ENCODE assay signal across 13 mouse cellular contexts in genomic region chr16:87001579-87001978, GRCm38 (mm10).
DNase-seq lines count a peak whose midpoint lies in the region.
"Had no signal": no experiment of that assay in that cellular context is flagged by ENCODE, and none has a peak within 500 bp of the region (broad histone marks: within the 10 kb centered on the region; RNA-seq: fewer than 3 reads in every experiment).

No protein-coding gene starts in this region.

- no peaks in the 10 kb centered on the region for H3K9me3 ChIP-seq in limb, embryonic 10.5 days (replicated peaks)
- H3K9me3 ChIP-seq: heart, embryonic 15.5 days had no signal

- no peak overlapping the region for H3K4me3 ChIP-seq in limb, embryonic 10.5 days
- H3K4me3 ChIP-seq: heart, embryonic 15.5 days had no signal

- peak; percentile 36 to 61 for DNase-seq in cerebellum, postnatal 10 days
- DNase-seq in cerebellum, adult 11 months: no peak
- DNase-seq in lung, postnatal 10 days: peak; percentile 4
- DNase-seq in lung, postnatal 36 days: no peak
- no peak for DNase-seq in limb, embryonic 10.5 days (ENCODE audit: low spot score)
- DNase-seq in retina, postnatal 1 day: peak; percentile 19
- no peak for DNase-seq in right cerebral cortex, postnatal 14 days
- DNase-seq in heart, adult 18-20 months: no peak
- DNase-seq: cerebellum, adult 9-10 months; kidney, adult 11 months; lung, adult 18-20 months; spleen, adult 18-20 months had no signal

- H3K27me3 ChIP-seq in limb, embryonic 10.5 days (ENCODE audit: low read depth, poor library complexity, severe bottlenecking): no peaks in the 10 kb centered on the region
- H3K27me3 ChIP-seq: heart, embryonic 15.5 days had no signal

- H3K4me1 ChIP-seq in limb, embryonic 10.5 days: peaks cover 12% of the 10 kb centered on the region
- H3K4me1 ChIP-seq: heart, embryonic 15.5 days had no signal

- H3K27ac ChIP-seq in limb, embryonic 10.5 days: peak overlapping the region; percentile 25; the same call in 1 of the 2 replicates
- H3K27ac ChIP-seq: heart, embryonic 15.5 days had no signal

- WGBS in limb, embryonic 10.5 days: 80% methylated on average over 3 of the region's 3 CpGs

- no peaks in the 10 kb centered on the region for H3K36me3 ChIP-seq in limb, embryonic 10.5 days
- H3K36me3 ChIP-seq: heart, embryonic 15.5 days had no signal

Comparison
In these comparisons a context has a peak if more than half of its experiments do, and no peak if none do; other contexts are left out.
1. DNase-seq: peak in cerebellum, postnatal 10 days (2 of 2), lung, postnatal 10 days (single experiment) and retina, postnatal 1 day (single experiment); none in cerebellum, adult 11 months (single experiment), lung, postnatal 36 days (single experiment), limb, embryonic 10.5 days (single experiment), right cerebral cortex, postnatal 14 days (single experiment) and heart, adult 18-20 months (0 of 2).